Mouse (Mus musculus): ENCODE measurements around the gene Ugt1a10.

The Ugt1a10 gene

DNA sequence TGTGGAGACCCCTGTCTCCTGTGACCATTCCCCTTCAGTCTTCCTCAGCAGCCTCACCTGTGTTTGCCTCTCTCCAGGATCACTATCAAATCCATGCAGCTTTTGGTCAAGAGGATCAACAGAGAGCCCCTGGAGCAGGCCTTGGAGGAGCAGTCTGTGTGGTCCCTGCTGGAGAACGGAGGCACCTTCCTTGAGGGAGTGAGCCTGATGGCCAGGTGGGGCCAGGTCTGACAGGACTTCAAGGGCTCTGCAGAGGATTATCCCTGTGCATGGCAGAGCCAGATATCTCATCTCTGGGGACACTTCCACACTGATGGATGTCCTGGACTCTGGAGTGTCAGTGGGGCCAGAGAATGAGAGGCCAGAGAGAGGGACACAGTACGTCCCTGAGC is 200.3 kb downstream of the Ugt1a10 start:
- DNase-seq (ENCODE audit: low spot score): no peak

DNA sequence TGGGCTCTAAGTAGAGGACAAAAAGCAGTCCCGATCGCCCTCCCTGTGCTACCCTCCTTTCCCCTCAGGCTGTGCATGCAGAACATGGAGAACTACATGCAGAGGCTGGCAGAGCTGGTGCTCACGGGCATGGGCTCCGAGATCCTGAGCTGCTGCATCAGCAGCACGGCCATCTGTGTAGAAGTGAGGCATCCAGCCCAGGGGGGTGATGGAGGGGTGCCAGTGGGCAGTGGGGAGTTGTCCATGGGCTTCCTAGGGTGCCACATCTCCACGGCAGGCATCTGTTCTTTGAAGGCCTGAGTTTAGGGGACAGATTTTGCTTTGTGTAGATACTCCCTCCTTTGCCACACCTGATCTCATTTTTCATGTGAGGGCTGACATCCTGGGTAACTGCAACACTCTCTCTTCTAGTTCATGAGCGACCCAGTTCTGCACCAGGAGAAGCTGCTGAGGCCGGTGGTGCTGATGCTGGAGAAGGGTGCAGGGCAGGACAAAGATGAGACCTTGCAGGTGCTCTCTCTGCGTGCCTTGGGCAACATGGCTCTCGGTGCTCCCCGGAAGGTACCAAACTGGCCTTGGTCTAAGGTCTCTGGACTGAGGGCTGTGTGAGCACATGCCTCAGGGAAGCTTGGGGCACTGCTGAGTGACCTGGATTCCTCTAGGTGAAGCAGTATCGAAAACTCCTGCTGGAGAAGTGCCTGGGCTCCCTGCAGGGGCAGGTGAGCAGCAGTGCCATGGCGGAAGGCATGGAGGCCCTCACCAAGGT is 201.0 kb downstream of the Ugt1a10 start:
- DNase-seq (ENCODE audit: low spot score): no peak

DNA sequence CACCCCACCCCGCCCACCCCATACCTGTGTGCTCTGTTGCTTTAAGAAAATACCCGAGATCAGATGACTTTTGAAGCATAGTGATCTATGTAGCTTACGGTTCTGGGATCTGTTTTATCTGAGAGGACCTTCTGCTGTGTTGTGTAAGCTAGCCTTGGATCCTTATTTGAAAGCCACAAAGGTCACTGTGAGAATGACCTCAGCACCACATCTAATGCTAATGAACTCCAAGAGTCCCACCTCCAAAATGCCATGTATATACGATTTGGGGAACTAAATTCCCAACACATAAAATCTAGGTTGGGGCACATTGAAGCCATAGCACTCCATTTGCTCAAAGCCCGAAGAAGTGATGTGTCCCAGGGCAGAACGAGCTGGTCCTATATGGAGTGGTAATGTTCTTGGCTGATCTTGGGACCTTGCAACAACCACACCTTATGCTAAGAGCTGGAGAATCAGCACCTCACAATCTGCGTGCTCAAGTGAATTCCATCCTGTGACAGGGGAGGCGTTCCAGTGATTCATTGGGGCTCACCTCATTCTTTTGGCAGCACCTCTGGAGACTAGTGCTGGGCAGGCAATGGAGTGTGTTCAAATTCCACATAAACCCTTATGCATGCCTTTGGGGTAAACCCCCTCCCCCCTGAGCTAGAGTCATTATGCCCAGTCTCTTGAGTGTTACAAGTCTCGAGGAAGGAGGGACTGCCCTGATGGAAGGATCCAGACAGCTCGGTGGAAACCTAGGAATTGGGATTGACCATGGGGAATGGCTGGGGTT is 201.9 kb downstream of the Ugt1a10 start:
- DNase-seq (ENCODE audit: low spot score): no peak

DNA sequence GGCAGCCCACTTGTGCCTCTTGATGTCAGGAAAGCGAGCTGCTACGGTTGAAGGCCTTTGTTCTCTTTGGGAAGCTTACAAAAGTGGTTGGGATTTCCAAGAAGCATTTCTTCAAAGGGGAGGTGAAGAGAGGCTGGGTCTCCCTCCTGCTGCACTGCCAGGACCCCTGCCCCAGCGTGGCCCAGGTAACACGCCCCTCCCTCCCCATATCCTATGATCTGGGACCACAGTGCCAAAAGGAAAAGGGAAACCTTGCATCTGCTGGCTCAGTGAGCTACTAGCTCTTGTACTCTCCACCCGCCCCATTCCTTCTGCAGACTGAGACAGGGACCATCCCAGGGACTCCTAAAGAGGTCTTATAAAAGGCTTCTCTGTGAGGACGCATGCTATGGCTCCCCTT is 202.5 kb downstream of the Ugt1a10 start:
- DNase-seq (ENCODE audit: low spot score): peak; percentile 43

DNA sequence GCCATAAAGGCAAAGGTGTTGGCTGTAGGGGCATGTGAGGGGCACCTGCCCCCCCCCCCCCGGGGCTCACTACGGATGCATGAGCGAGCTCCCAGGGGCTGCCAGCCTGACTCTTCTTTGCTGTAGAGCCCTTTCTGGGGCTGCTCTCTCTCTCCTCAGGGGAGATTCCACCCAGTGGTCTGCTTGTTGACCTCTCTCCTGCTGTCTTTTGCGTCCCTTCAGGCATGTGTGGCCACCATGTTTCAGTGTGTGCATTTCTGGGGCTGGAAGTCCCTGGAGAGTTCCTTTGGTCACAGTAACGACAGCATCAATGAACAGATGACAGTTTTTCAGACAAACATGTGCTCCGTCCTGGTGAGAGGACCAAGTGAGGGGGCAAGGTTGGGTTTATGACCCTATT is 203.2 kb downstream of the Ugt1a10 start:
- no peak for DNase-seq (ENCODE audit: low spot score)

DNA sequence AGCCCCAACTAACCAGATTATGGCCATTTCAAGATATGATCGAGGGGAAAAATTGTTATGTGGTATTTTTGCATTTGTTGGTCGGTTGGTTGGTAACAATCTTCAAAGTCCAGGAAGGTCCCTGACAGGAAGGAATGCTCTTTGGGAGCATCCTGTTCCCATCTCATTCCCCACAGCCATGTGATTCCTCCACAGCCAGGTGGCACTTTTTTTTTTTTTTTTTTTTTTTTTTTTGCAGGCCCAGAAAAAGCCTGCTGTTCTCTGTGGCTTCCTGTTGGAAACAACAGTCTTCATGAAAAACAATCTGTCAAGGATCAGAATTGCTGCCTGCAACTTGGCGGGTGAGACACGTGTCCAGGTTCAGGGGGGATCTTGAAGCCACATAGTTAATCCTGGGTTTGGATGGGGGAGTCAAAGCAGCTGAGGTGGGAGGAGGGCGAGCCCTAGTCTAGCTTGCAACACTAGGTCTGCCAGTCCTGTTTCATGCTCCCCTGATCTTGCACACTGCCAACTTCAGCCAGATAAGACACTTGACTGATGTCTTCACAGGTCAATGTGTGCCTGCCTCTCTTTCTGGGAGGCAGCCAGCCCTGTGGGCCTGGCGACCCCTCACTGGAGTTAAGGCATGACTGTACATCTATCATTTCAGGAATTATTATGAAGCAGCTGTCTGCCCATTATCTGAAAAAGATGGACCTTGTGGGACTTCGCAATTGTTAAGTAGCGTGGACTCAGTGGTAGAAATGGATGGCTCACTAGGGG is 203.9 kb downstream of the Ugt1a10 start:
- peak; percentile 47 for DNase-seq (ENCODE audit: low spot score)

DNA sequence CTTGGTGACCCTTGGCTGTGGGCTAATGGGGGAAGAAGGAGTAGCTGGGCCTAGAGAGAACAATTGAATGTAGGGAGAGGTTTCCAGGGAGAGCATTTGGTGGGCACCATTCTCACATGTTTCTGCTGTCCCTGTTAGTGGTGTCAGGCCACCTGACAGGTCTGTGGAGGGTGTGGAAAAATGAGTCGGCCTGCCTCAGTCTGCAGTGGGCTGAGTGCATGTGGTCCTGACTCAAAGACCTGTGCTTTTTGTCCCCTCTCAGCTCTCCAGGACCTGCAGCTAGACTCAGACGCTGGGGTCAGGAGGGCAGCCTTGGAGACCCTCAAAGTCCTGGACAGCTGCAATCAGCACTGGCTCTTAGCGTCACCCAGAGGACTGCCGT is 204.4 kb downstream of the Ugt1a10 start:
- peak; percentile 51 for DNase-seq (ENCODE audit: low spot score)

DNA sequence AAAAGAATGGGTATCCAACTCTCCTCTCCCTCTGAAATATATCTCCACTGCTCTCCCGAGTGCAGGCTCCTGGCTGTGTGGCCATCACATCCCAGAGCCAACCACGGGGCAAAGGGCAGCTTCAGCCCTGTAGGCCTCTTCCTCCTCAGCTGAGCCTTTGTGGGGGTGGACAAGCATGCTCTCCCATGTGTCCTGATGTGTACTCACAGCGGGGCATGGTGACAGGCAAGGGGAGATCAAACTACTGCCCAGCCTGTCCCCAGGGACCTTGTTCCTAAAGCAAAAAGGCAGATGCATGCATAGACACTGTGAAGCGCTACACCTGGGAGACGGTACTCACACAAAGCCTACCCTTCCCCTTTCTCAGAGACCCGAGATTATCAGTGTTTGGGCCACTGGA is 204.9 kb downstream of the Ugt1a10 start:
- DNase-seq (ENCODE audit: low spot score): peak; percentile 65

DNA sequence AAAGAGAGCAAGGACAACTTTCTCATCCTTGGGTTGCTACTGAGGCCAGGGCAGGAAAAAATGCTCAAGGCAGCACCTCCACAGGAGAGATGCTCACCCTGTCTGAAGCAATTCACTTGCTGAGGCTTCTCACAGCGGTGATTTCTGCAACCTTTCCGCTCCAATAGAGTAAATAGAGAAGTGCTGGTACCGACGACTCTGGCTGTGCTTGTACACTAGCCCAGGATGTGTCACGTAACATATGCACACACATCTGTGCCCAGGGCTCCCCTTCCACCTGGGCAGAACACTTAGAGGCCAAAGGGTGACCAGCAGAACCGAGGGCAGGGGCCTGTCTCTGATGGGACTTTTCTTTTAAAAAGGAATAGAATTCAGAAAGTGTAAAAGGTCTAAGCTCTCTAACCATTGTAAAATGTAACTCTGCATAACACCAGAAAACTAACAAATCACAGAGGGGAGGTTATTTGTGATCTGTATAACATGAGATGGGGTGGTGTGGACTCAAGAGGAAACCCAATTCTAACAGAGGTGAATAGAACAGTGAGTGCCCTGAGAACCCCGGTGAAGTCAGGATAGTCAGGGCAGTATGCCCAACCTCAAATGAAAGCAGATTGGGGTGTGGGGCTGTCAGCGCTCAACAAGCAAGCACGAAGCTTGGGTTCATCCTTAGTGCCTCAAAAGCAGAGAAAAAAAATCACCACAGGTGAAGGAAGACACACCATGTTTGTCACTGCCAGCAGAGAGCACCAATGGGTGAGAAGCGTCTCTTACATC is 205.6 kb downstream of the Ugt1a10 start:
- no peak for DNase-seq (ENCODE audit: low spot score)

DNA sequence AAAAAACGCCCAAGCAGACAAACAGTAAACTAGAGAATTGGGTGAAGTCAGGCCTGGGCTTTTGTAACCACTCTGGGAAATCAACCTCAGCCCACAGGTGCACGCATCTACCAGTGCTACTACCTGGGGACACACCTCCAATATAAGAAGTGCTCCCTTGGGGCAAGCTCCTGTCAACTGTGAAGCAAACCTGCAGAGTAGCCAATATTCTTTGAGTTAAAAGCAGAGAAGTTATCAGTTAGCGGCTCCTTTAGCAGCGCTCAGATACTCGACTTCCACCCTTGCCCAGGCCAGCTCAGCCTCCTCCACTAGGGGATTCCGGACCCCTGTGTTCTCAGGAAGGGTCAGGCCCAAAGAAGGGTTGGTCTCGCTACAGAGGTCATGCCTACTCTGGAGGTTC is 206.5 kb downstream of the Ugt1a10 start:
- DNase-seq (ENCODE audit: low spot score): no peak

DNA sequence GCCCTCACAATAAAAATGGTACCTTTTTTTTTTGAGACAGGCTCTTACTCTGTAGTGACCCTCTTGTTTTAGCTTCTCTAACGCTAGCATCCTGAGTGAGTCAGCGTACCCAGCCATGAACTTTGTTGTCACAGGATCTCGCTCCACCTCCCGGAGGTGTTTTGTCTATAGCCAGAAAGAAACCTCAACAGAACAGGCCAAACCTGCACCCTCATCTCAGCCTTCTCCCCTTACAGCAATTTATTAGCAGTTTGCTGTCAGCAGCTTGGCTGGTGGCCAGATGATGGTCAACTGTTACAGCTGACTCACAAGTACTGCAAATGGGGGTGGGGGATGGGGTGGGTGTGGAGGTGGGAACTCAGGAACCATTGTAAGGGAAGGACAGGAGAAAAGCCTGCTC is 207.1 kb downstream of the Ugt1a10 start:
- peak; percentile 98 for DNase-seq (ENCODE audit: low spot score)

DNA sequence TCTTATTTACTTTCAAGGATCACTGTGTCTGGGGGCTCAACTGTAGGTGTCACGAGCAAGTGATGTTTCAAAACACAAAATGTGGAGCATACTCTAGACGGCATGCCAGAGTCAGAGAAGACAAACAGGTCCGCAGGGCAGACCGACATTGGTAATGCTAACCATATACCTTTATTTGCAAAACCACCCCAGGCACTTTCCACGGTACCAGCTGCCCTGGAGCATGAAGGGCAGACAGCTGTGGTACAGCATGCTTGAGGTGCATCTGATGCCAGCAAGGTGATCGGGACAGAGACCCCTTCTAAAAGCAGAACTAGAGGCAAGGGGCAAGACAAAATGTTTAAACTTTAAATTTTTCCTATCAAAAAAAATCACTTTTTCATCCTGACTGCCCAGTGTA is 207.8 kb downstream of the Ugt1a10 start:
- no peak for DNase-seq (ENCODE audit: low spot score)

DNA sequence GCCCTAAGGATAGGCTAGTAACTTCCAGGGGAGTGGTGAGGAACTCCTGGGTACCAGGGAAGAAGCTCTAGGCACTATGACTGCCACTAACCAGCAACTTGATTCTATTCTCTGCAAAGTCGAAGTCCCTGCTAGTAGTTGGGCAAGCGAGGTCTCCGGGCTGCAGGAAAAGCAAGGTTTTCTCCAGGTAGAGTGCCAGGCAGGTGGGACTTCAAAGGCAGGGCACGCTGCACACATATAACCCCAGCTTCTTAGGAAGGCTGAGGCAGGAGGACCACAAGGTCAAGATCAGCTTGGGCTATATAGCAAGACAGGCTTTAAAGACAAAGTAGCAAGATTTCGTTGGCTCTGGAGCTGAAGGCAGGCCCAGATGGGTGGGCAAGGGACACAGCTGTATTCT is 208.6 kb downstream of the Ugt1a10 start:
- no peak for DNase-seq (ENCODE audit: low spot score)

DNA sequence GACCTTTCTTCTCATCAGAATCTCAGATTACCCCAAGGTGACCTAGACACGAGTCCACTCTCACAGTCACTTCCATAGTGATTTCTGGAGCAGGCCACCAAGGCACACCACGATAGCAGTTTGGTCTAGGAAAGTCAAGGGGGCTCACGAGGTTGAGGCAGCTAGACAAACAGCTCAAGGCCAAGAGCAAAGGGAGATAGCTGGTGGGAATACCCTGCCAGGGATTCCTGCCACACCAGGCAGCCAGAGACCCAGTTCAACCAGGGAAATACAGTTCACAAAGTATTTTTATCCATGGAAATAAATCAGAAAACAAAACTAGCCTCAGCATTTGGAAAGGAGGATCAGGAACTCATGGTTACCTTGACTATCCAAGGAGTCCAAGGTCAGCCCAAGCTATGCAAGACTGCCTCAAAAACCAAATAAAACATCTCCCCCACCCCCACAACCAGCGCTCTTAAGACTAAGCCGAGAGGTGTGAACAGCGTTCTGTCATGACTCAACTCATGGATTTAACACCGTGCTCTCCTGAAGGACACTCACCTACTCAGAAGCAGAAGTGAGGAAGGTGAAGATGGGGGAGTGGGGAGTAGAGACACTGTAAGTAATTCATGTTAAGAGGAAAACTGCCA is 209.2 kb downstream of the Ugt1a10 start:
- DNase-seq (ENCODE audit: low spot score): no peak

DNA sequence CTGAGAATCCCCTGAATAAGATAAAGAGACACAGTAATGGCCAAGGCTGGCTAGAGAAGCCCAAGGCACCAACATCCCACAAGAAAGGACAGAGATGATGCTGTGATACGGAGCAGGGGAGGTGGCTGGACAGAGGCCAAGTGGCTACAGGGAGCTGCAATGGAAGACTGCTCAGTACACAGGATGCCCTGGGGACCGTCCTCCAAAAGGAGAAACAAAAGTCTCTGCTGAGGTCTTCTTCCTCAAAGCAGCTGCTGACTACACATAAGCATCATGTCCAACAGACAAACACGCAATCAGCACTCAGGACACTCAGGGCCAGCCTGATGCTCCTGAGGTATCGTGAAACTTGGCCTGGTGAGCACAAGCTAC is 209.7 kb downstream of the Ugt1a10 start:
- DNase-seq (ENCODE audit: low spot score): no peak

DNA sequence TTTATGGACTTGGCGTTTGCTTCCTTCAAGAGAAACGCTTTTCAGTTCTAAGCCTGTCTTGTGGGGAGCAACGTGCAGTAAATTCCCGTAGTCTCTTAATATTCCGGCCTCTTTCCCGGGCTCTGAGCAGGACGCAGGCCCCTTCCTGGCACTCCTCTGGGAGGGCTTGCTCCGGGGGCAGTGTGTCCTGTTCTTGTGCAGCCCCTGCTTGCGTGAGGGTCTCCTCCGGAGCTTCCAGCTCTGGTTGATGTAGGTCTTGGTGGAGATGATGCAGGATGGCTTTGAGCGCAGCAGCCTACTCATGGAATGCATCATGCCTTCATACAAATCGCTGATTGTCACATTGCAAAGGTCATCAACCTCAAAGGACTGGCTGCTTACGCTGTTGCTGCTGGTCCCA is 210.9 kb downstream of the Ugt1a10 start:
- DNase-seq (ENCODE audit: low spot score): no peak

DNA sequence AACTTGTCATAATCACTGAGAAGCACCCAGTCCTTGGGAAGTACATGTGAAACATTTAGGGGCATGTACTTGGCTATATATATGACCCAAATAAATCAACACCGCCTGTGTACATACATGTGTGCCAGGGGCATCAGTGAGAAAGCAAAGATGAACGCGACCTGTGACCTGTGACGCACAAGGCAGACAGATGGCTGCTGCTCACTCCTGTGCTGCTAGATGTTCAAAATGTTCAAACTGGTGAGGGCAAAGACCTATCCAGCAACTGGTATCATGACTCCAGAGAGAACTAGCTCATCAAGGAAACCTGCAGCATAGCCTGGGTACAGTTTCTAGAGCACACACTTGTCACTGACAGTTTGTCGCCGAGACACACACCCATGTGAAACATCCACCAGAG is 212.3 kb downstream of the Ugt1a10 start:
- no peak for DNase-seq (ENCODE audit: low spot score)

DNA sequence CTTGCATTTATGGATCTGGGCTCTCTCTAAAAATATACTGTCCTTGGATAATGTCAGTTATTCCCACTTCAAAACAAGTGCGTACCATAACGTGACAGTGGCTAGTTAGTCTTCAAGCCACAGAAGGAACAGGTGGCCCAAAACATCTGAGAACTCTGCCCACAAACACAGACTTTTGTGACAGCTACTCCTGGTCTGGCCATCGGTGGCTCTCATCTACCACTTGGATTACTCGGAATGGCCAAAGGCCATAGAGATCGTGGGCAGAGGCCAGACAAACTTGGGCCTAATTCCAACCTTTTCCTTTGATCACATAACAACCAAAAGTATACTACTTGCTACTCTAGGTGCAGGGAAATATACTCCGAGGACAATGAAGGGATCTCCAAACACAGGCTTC is 212.9 kb downstream of the Ugt1a10 start:
- DNase-seq (ENCODE audit: low spot score): no peak

Data from urinary bladder, postnatal 10 days (tissue).